Mouse (Mus musculus): ENCODE data around the gene Mettl26. TPM values are rescaled to one million over a fixed set of nuclear protein-coding genes. Genes with fewer than 3 reads are reported as not detected.

The Mettl26 gene
- polyA plus RNA-seq, 1 experiment = 77.3 TPM

- Histone ChIP-seq H3K27me3 (ENCODE audit: control insufficient read depth, insufficient read depth, low read length) (no peaks in the 10 kb centered on the region), H3K4me3 (ENCODE audit: control insufficient read depth, insufficient read depth, low read length) (peak within 1 kb of the TSS; percentile 79), H3K4me1 (replicated peaks; ENCODE audit: control insufficient read depth, insufficient read depth, low read length) (peaks cover 42% of the 10 kb centered on the region), H3K36me3 (ENCODE audit: control insufficient read depth, insufficient read depth, low read length) (peaks cover 4% of the 10 kb centered on the region; the same call in 1 of the 2 replicates), H3K27ac (ENCODE audit: control insufficient read depth, insufficient read depth, low read length) (peak within 1 kb of the TSS; percentile 59)
- peak; percentile 76 for DNase-seq
- 2% methylated on average over 32 of the region's 32 CpGs for WGBS
- TF ChIP-seq POLR2A (IDR thresholded peaks at IDR 0.05; ENCODE audit: control insufficient read depth, extremely low read depth, insufficient read depth, low read length, poor library complexity) (peak; percentile 71; the same call in 1 of the 2 replicates), CTCF (IDR thresholded peaks at IDR 0.05; ENCODE audit: borderline replicate concordance, control insufficient read depth, extremely low read depth, insufficient read depth, low read length, poor library complexity) (0 out of 2 replicates have a peak, but pooled peaks have one; percentile 15)
Measured at GRCm38 (mm10) chr17:25828712-25829557, 45.9 kb upstream of the Mettl26 start, which contains the start of gene Jmjd8. Gene Jmjd8 (plus strand): TSS chr17:25828867.

- no peak for TF ChIP-seq POLR2A (IDR thresholded peaks at IDR 0.05; ENCODE audit: control insufficient read depth, extremely low read depth, insufficient read depth, low read length, poor library complexity)
- no peak for TF ChIP-seq CTCF (IDR thresholded peaks at IDR 0.05; ENCODE audit: borderline replicate concordance, control insufficient read depth, extremely low read depth, insufficient read depth, low read length, poor library complexity)
- Histone ChIP-seq H3K4me1 (replicated peaks; ENCODE audit: control insufficient read depth, insufficient read depth, low read length) (peaks cover 42% of the 10 kb centered on the region), H3K4me3 (ENCODE audit: control insufficient read depth, insufficient read depth, low read length) (peak overlapping the region; percentile 79), H3K36me3 (ENCODE audit: control insufficient read depth, insufficient read depth, low read length) (peaks cover 4% of the 10 kb centered on the region; the same call in 1 of the 2 replicates), H3K27me3 (ENCODE audit: control insufficient read depth, insufficient read depth, low read length) (no peaks in the 10 kb centered on the region), H3K27ac (ENCODE audit: control insufficient read depth, insufficient read depth, low read length) (no peak overlapping the region)
- DNase-seq = no peak
- 55% methylated on average over 8 of the region's 8 CpGs for WGBS
Measured at GRCm38 (mm10) chr17:25829558-25830017, 45.3 kb upstream of the Mettl26 start.

GRCm38 (mm10) chr17:25830200-25830753 is 44.6 kb upstream of the Mettl26 start:
- no peak overlapping the region for H3K4me3 ChIP-seq (ENCODE audit: control insufficient read depth, insufficient read depth, low read length)
- TF ChIP-seq POLR2A (IDR thresholded peaks at IDR 0.05; ENCODE audit: control insufficient read depth, extremely low read depth, insufficient read depth, low read length, poor library complexity) = no peak
- no peak for TF ChIP-seq CTCF (IDR thresholded peaks at IDR 0.05; ENCODE audit: borderline replicate concordance, control insufficient read depth, extremely low read depth, insufficient read depth, low read length, poor library complexity)
- H3K36me3 ChIP-seq (ENCODE audit: control insufficient read depth, insufficient read depth, low read length) = peaks cover 4% of the 10 kb centered on the region; the same call in 1 of the 2 replicates
- 97% methylated on average over 4 of the region's 4 CpGs for WGBS
- no peak overlapping the region for H3K27ac ChIP-seq (ENCODE audit: control insufficient read depth, insufficient read depth, low read length)
- H3K27me3 ChIP-seq (ENCODE audit: control insufficient read depth, insufficient read depth, low read length) = no peaks in the 10 kb centered on the region
- H3K4me1 ChIP-seq (replicated peaks; ENCODE audit: control insufficient read depth, insufficient read depth, low read length) = peaks cover 41% of the 10 kb centered on the region
- DNase-seq = no peak

- Histone ChIP-seq H3K27me3 (ENCODE audit: control insufficient read depth, insufficient read depth, low read length) (no peaks in the 10 kb centered on the region), H3K36me3 (ENCODE audit: control insufficient read depth, insufficient read depth, low read length) (peaks cover 4% of the 10 kb centered on the region; the same call in 1 of the 2 replicates), H3K4me1 (replicated peaks; ENCODE audit: control insufficient read depth, insufficient read depth, low read length) (peaks cover 41% of the 10 kb centered on the region), H3K27ac (ENCODE audit: control insufficient read depth, insufficient read depth, low read length) (no peak overlapping the region), H3K4me3 (ENCODE audit: control insufficient read depth, insufficient read depth, low read length) (no peak overlapping the region)
- TF ChIP-seq POLR2A (IDR thresholded peaks at IDR 0.05; ENCODE audit: control insufficient read depth, extremely low read depth, insufficient read depth, low read length, poor library complexity) (no peak), CTCF (IDR thresholded peaks at IDR 0.05; ENCODE audit: borderline replicate concordance, control insufficient read depth, extremely low read depth, insufficient read depth, low read length, poor library complexity) (no peak)
- 95% methylated on average over 14 of the region's 14 CpGs for WGBS
- no peak for DNase-seq
Measured at GRCm38 (mm10) chr17:25830806-25831431, 44.0 kb upstream of the Mettl26 start.

- TF ChIP-seq CTCF (IDR thresholded peaks at IDR 0.05; ENCODE audit: borderline replicate concordance, control insufficient read depth, extremely low read depth, insufficient read depth, low read length, poor library complexity) (no peak), POLR2A (IDR thresholded peaks at IDR 0.05; ENCODE audit: control insufficient read depth, extremely low read depth, insufficient read depth, low read length, poor library complexity) (no peak)
- Histone ChIP-seq H3K36me3 (ENCODE audit: control insufficient read depth, insufficient read depth, low read length) (peaks cover 4% of the 10 kb centered on the region; the same call in 1 of the 2 replicates), H3K4me1 (replicated peaks; ENCODE audit: control insufficient read depth, insufficient read depth, low read length) (peaks cover 46% of the 10 kb centered on the region), H3K27ac (ENCODE audit: control insufficient read depth, insufficient read depth, low read length) (no peak overlapping the region), H3K4me3 (ENCODE audit: control insufficient read depth, insufficient read depth, low read length) (peak overlapping the region; percentile 93), H3K27me3 (ENCODE audit: control insufficient read depth, insufficient read depth, low read length) (no peaks in the 10 kb centered on the region)
- WGBS = 60% methylated on average over 21 of the region's 21 CpGs
- DNase-seq = no peak
Measured at GRCm38 (mm10) chr17:25831451-25832281, 43.2 kb upstream of the Mettl26 start.
